Mouse (Mus musculus): ENCODE data around the gene Fam208b.

DNA sequence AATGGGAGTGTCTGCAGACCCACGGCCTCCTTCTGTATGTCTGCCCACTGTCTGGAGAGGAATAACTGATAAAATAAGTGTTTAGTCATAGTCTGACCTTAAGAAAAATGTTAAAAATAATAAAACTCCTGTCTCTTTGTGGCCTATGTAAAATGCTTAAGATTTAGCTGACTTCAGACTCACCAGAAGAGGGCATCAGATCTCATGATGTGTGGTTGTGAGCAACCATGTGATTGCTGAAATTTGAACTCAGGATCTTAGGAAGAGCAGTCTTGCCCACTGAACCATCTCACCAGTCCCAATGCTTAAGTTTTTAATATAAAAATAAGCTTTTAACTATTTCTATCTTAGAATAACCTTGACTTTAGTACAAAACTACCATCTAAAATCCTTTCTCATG is 47.8 kb downstream of the Fam208b start:
- TF ChIP-seq CTCF (conservative IDR thresholded peaks at IDR 0.05 in 1 of 2, IDR thresholded peaks at IDR 0.05 in 1 of 2; ENCODE audit: low read depth in 2 of 2, low read length in 2 of 2) (peak in 1 of 2 experiments; percentile 30; a peak in 2 of 4 replicates), POLR2A (IDR thresholded peaks at IDR 0.05; ENCODE audit: low read depth, low read length) (no peak), UBTF (IDR thresholded peaks at IDR 0.05; ENCODE audit: low read depth, low read length) (no peak), EP300 (IDR thresholded peaks at IDR 0.05; ENCODE audit: low read length) (no peak), ZKSCAN1 (IDR thresholded peaks at IDR 0.05; ENCODE audit: borderline replicate concordance, low read depth, low read length) (no peak), TCF12 (IDR thresholded peaks at IDR 0.05; ENCODE audit: low read depth, low read length) (no peak), HCFC1 (IDR thresholded peaks at IDR 0.05; ENCODE audit: low read depth, low read length) (no peak), ZC3H11A (IDR thresholded peaks at IDR 0.05; ENCODE audit: low read depth, low read length) (no peak), IRF4 (IDR thresholded peaks at IDR 0.05; ENCODE audit: low read depth, low read length) (no peak), USF1 (IDR thresholded peaks at IDR 0.05; ENCODE audit: low read depth, low read length) (no peak), POLR2AphosphoS2 (IDR thresholded peaks at IDR 0.05; ENCODE audit: low read depth, low read length) (0 out of 2 replicates have a peak, but pooled peaks have one; percentile 2), MEF2A (IDR thresholded peaks at IDR 0.05; ENCODE audit: borderline replicate concordance, low read depth, low read length) (no peak), MAX (IDR thresholded peaks at IDR 0.05; ENCODE audit: low read length) (no peak)

All from CH12.LX (cell line).